16 mouse cellular contexts compared by ENCODE assay signal in genomic region chr17:49225255-49226015, GRCm38 (mm10).
A peak's percentile ranks its signal among the peaks of the same experiment; 100 is the strongest.
DNase-seq lines count a peak whose midpoint lies in the region; ATAC-seq and TF ChIP-seq lines count a peak whose summit lies in the region.
"Had no signal": no experiment of that assay in that cellular context is flagged by ENCODE, and none has a peak within 500 bp of the region (broad histone marks: within the 10 kb centered on the region; RNA-seq: fewer than 3 reads in every experiment).

No protein-coding gene starts in this region.

- no peaks in the 10 kb centered on the region for H3K9me3 ChIP-seq in kidney, embryonic 16.5 days (ENCODE audit: low read length)
- no peaks in the 10 kb centered on the region for H3K9me3 ChIP-seq in lung, postnatal 0 days (ENCODE audit: low read length)
- H3K9me3 ChIP-seq: forebrain, embryonic 12.5 days; hindbrain, embryonic 13.5 days; liver, embryonic 13.5 days had no signal

- peak; percentile 87 for DNase-seq in heart, adult 11 months
- DNase-seq in heart, postnatal 4 days, result no peak
- DNase-seq in kidney, postnatal 10 days, result no peak
- peak; percentile 12 for DNase-seq in lung, postnatal 0 days (ENCODE audit: low spot score)
- DNase-seq in lung, adult 2 months, result no peak
- peak; percentile 61 for DNase-seq in telencephalon, adult 2 months (ENCODE audit: low read depth, low spot score)
- no peak for DNase-seq in ovary, postnatal 10 days (ENCODE audit: low spot score)
- DNase-seq: adrenal gland, adult 8-10 months; cerebellum, postnatal 10 days; gastrocnemius, postnatal 10 days; kidney, postnatal 14 days; liver, embryonic 13.5 days had no signal

- TF ChIP-seq CTCF in lung, postnatal 0 days (IDR thresholded peaks at IDR 0.05), result no peak
- no peak for TF ChIP-seq CTCF in lung, adult 2 months (IDR thresholded peaks at IDR 0.05; ENCODE audit: insufficient read depth, low read length)

- no peaks in the 10 kb centered on the region for H3K27me3 ChIP-seq in kidney, embryonic 16.5 days (ENCODE audit: insufficient read depth, low read length)
- H3K27me3 ChIP-seq in lung, postnatal 0 days (replicated peaks; ENCODE audit: insufficient read depth, low read length), result no peaks in the 10 kb centered on the region
- H3K27me3 ChIP-seq: liver, embryonic 13.5 days had no signal

- TF ChIP-seq EP300 in lung, postnatal 0 days (IDR thresholded peaks at IDR 0.05), result no peak

- no peak for ATAC-seq in kidney, embryonic 16.5 days (ENCODE audit: low FRiP score, low TSS enrichment)
- ATAC-seq in lung, postnatal 0 days, result no peak

- no peak overlapping the region for H3K4me3 ChIP-seq in kidney, embryonic 16.5 days (ENCODE audit: low read length)
- no peak overlapping the region for H3K4me3 ChIP-seq in lung, postnatal 0 days (ENCODE audit: low read depth, low read length)
- H3K4me3 ChIP-seq in lung, adult 2 months (replicated peaks; ENCODE audit: extremely low read depth, low read depth, low read length), result no peak overlapping the region
- H3K4me3 ChIP-seq: forebrain, embryonic 12.5 days; hindbrain, embryonic 13.5 days; liver, embryonic 13.5 days; myocyte had no signal

- no peaks in the 10 kb centered on the region for H3K36me3 ChIP-seq in kidney, embryonic 16.5 days (ENCODE audit: insufficient read depth, low read length)
- no peaks in the 10 kb centered on the region for H3K36me3 ChIP-seq in lung, postnatal 0 days (ENCODE audit: insufficient read depth, low read length)
- H3K36me3 ChIP-seq: forebrain, embryonic 12.5 days; hindbrain, embryonic 13.5 days; liver, embryonic 13.5 days had no signal

- 70% methylated on average over 9 of the region's 9 CpGs for WGBS in kidney, embryonic 16.5 days
- 49% methylated on average over 9 of the region's 9 CpGs for WGBS in lung, postnatal 0 days
- 43% methylated on average over 9 of the region's 9 CpGs for WGBS in lung, adult 2 months

- H3K4me1 ChIP-seq in kidney, embryonic 16.5 days (ENCODE audit: insufficient read depth, low read length), result 0 out of 2 replicates have a peak, but pooled peaks cover 7% of the 10 kb centered on the region
- no peaks in the 10 kb centered on the region for H3K4me1 ChIP-seq in lung, postnatal 0 days (ENCODE audit: insufficient read depth, low read depth, low read length)
- H3K4me1 ChIP-seq in lung, adult 2 months (ENCODE audit: control insufficient read depth, insufficient read depth, low read length), result no peaks in the 10 kb centered on the region
- H3K4me1 ChIP-seq: forebrain, embryonic 12.5 days; hindbrain, embryonic 13.5 days; liver, embryonic 13.5 days had no signal

- no peak for TF ChIP-seq POLR2A in lung, adult 2 months (IDR thresholded peaks at IDR 0.05; ENCODE audit: borderline replicate concordance, extremely low read depth, low read depth, low read length)

- H3K9ac ChIP-seq in kidney, embryonic 16.5 days (replicated peaks; ENCODE audit: low read length), result no peak overlapping the region
- no peak overlapping the region for H3K9ac ChIP-seq in lung, postnatal 0 days (replicated peaks; ENCODE audit: low read depth)
- H3K9ac ChIP-seq: forebrain, embryonic 12.5 days; hindbrain, embryonic 13.5 days; liver, embryonic 13.5 days had no signal

- peak overlapping the region; percentile 1; the same call in 1 of the 2 replicates for H3K27ac ChIP-seq in kidney, embryonic 16.5 days (ENCODE audit: low read length)
- H3K27ac ChIP-seq in lung, postnatal 0 days (ENCODE audit: low read length), result no peak overlapping the region
- H3K27ac ChIP-seq: forebrain, embryonic 12.5 days; hindbrain, embryonic 13.5 days; liver, embryonic 13.5 days had no signal

- H3K4me2 ChIP-seq in kidney, embryonic 16.5 days (replicated peaks; ENCODE audit: low read depth, low read length), result no peak overlapping the region
- no peak overlapping the region for H3K4me2 ChIP-seq in lung, postnatal 0 days (replicated peaks; ENCODE audit: low read depth, low read length)
- H3K4me2 ChIP-seq: forebrain, embryonic 12.5 days; hindbrain, embryonic 13.5 days; liver, embryonic 13.5 days had no signal

Comparison
In these comparisons a context has a peak if more than half of its experiments do, and no peak if none do; other contexts are left out.
1. DNase-seq: peak in heart, adult 11 months (single experiment), lung, postnatal 0 days (single experiment) and telencephalon, adult 2 months (single experiment); none in heart, postnatal 4 days (single experiment), kidney, postnatal 10 days (single experiment), lung, adult 2 months (single experiment) and ovary, postnatal 10 days (single experiment).